Mouse (Mus musculus): ENCODE measurements around the gene Vps45.
"Not testable (repeated sequence)": the region's sequence is repeated elsewhere in the genome, so short reads cannot be mapped to it uniquely, and the experiment has no call there.

DNA sequence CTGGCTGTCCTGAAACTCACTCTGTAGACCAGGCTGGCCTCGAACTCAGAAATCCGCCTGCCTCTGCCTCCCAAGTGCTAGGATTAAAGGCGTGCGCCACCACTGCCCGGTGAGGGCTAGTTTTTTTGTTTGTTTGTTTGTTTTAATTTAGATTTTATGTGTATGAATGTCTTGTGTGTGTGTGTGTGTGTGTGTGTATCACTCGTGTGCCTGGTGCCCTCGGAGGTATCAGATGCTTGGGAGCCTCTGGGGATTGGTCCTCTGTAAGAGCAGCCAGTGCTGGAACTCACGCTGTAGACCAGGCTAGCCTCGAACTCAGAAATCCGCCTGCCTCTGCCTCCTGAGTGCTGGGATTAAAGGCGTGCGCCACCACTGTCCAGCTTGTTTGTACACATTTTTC is 106.7 kb downstream of the Vps45 start:
- TF ChIP-seq POLR2A (IDR thresholded peaks at IDR 0.05; ENCODE audit: borderline replicate concordance, extremely low read depth, low read depth, low read length); CTCF (IDR thresholded peaks at IDR 0.05; ENCODE audit: insufficient read depth, low read length): not testable (repeated sequence)

Data from lung, adult 2 months (tissue).